Mouse (Mus musculus): Measurements from ENCODE around the gene Slc44a2. TPM values are rescaled to one million over a fixed set of nuclear protein-coding genes. Genes with fewer than 3 reads are reported as not detected.

Gene Slc44a2
- polyA plus RNA-seq, 1 experiment from 2014 or later: 165 TPM

DNA sequence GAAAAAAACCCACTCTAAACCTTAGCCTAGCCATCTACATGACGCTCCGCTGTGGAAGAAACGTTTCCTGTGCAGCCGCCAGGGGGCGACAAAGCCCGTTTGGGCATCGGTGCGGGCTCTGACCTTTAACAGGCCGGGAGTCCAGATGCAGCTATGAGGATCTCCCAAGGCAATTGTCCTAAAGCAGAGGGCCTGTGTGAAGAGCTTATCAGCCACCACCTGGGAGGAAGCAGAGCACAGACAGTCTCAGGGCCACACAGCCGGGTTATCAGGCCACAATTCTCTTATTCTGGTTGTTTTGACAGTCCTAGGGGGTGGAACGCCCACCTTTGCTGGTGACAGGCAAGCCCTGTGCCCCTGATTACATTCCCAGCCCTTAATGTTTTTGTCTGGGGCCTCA, 7.1 kb upstream of the Slc44a2 start:
- H3K9me3 ChIP-seq (ENCODE audit: low read length): no peaks in the 10 kb centered on the region
- no peak overlapping the region for H3K4me3 ChIP-seq (ENCODE audit: low read depth, low read length)
- no peak overlapping the region for H3K4me2 ChIP-seq (replicated peaks; ENCODE audit: low read depth, low read length)
- ATAC-seq (peak; percentile 87), DNase-seq (ENCODE audit: low spot score) (peak; percentile 91)
- H3K9ac ChIP-seq (replicated peaks; ENCODE audit: low read depth): no peak overlapping the region
- H3K36me3 ChIP-seq (ENCODE audit: insufficient read depth, low read length): no peaks in the 10 kb centered on the region
- 8% methylated on average over 11 of the region's 11 CpGs for WGBS
- H3K27me3 ChIP-seq (replicated peaks; ENCODE audit: insufficient read depth, low read length): no peaks in the 10 kb centered on the region
- H3K27ac ChIP-seq (ENCODE audit: low read length): no peak overlapping the region
- no peaks in the 10 kb centered on the region for H3K4me1 ChIP-seq (ENCODE audit: insufficient read depth, low read depth, low read length)
- TF ChIP-seq EP300 (IDR thresholded peaks at IDR 0.05) (no peak), CTCF (IDR thresholded peaks at IDR 0.05) (peak; percentile 98)

DNA sequence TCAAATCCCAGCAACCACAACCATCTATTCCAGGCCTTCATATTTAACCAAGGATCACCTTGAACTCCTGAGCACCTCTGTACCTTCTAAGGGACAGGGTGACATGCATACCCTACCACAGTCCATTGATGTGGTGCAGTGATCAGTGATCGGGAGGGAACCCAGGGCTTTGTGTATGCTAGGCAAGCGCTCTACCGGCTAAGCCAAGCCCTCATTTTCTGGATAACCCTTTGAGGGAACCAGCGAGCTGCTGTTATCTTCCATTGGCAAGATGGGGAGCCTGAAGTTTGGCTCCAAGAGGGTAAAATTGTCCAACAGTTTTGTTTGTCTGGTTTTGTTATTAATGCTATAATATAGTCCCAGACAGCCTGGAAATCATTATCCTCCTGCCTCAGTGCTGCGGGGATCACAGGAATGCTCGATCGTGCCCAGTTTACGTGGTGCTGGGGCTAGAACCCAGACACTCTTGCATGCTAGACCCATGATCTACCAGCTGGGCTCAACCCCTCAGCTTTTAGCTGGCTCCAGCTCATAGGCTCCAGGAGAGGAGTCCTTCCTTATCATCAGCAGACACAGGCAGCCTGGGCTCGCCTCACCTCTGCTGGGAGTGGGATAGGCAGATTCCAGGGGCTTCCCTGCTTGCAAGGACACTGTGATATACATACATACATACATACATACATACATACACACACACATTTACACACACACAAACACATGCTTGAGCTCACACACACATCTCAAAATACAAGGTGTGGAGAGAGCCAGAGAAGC, 5.9 kb upstream of the Slc44a2 start:
- Histone ChIP-seq H3K4me3 (ENCODE audit: low read depth, low read length) (no peak overlapping the region), H3K36me3 (ENCODE audit: insufficient read depth, low read length) (no peaks in the 10 kb centered on the region), H3K27ac (ENCODE audit: low read length) (no peak overlapping the region), H3K9ac (replicated peaks; ENCODE audit: low read depth) (no peak overlapping the region), H3K4me2 (replicated peaks; ENCODE audit: low read depth, low read length) (no peak overlapping the region), H3K9me3 (ENCODE audit: low read length) (no peaks in the 10 kb centered on the region), H3K4me1 (ENCODE audit: insufficient read depth, low read depth, low read length) (no peaks in the 10 kb centered on the region), H3K27me3 (replicated peaks; ENCODE audit: insufficient read depth, low read length) (no peaks in the 10 kb centered on the region)
- no peak for ATAC-seq
- WGBS: 92% methylated on average over 9 of the region's 9 CpGs
- TF ChIP-seq CTCF (IDR thresholded peaks at IDR 0.05) (no peak), EP300 (IDR thresholded peaks at IDR 0.05) (no peak)
- DNase-seq (ENCODE audit: low spot score): no peak

DNA sequence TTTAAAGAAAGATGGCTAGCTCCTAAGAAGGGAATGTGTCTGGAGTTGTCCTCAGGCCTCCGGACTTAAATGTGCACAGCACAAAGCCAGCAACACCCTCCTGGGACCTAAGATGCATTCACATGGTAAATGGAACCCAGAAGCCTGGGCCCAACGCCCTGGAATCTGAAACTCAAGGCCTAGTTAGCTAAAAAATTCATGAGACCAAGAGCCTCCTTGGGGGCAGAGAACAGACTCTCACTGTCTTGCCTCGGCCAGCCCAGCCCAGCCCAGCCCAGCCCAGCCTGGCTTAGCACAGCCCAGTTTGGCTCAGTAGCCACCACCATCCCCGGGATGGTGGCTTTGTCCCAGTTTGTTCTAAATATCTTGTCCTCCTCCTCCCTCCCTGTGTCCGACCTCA, 5.1 kb upstream of the Slc44a2 start:
- Histone ChIP-seq H3K4me3 (ENCODE audit: low read depth, low read length) (no peak overlapping the region), H3K9me3 (ENCODE audit: low read length) (no peaks in the 10 kb centered on the region), H3K36me3 (ENCODE audit: insufficient read depth, low read length) (no peaks in the 10 kb centered on the region), H3K4me2 (replicated peaks; ENCODE audit: low read depth, low read length) (no peak overlapping the region), H3K27me3 (replicated peaks; ENCODE audit: insufficient read depth, low read length) (no peaks in the 10 kb centered on the region), H3K9ac (replicated peaks; ENCODE audit: low read depth) (no peak overlapping the region), H3K27ac (ENCODE audit: low read length) (no peak overlapping the region), H3K4me1 (ENCODE audit: insufficient read depth, low read depth, low read length) (no peaks in the 10 kb centered on the region)
- no peak for TF ChIP-seq EP300 (IDR thresholded peaks at IDR 0.05)
- no peak for TF ChIP-seq CTCF (IDR thresholded peaks at IDR 0.05)
- DNase-seq (ENCODE audit: low spot score): no peak
- 55% methylated on average over 5 of the region's 5 CpGs for WGBS
- ATAC-seq: no peak

DNA sequence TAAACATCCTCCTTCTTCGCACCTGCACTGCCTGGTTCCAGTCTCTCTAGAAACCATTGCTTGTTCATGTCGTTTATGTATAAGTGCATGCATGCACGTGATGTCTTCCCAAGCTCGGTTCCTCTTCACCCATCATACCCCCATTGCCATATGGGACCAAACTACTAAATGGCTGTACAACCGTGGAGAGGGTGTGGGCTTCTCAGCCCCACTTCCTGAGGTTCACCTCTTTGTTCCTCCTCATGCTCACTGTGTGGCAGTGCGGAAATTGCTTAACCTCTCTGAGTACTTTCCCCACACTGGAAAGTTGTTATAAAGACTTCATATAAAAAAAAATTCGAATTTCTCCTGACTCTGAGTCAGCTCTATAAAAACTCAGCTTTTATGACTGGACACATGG, 3.8 kb upstream of the Slc44a2 start:
- ATAC-seq (no peak), DNase-seq (ENCODE audit: low spot score) (no peak)
- Histone ChIP-seq H3K4me2 (replicated peaks; ENCODE audit: low read depth, low read length) (no peak overlapping the region), H3K4me1 (ENCODE audit: insufficient read depth, low read depth, low read length) (0 out of 2 replicates have a peak, but pooled peaks cover under 1% of the 10 kb centered on the region), H3K9me3 (ENCODE audit: low read length) (no peaks in the 10 kb centered on the region), H3K27ac (ENCODE audit: low read length) (no peak overlapping the region), H3K36me3 (ENCODE audit: insufficient read depth, low read length) (no peaks in the 10 kb centered on the region), H3K27me3 (replicated peaks; ENCODE audit: insufficient read depth, low read length) (no peaks in the 10 kb centered on the region), H3K9ac (replicated peaks; ENCODE audit: low read depth) (no peak overlapping the region), H3K4me3 (ENCODE audit: low read depth, low read length) (no peak overlapping the region)
- TF ChIP-seq EP300 (IDR thresholded peaks at IDR 0.05) (no peak), CTCF (IDR thresholded peaks at IDR 0.05) (no peak)
- whole genome bisulfite sequencing: 64% methylated on average over 7 of the region's 7 CpGs

DNA sequence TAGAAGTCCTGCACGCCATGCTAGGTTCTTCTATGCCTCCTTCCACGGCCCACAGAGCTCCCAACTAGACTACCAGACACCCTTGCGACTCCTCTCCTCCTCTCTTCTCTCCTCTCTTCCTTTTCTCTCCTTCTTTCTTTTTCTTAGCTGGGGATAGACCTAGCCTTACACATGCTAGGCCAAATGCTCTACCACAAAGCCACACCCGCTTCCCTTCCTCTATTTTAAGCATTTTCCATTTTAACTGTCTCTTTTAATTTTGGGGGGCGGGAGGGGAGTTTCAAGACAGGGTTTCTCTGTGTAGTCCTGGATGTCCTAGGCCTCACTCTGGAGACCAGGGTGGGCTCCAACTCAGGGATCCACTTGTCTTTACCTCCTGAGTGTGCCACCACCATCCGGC, 1.7 kb upstream of the Slc44a2 start:
- Histone ChIP-seq H3K27ac (ENCODE audit: low read length) (no peak overlapping the region), H3K27me3 (replicated peaks; ENCODE audit: insufficient read depth, low read length) (no peaks in the 10 kb centered on the region), H3K4me2 (replicated peaks; ENCODE audit: low read depth, low read length) (no peak overlapping the region), H3K36me3 (ENCODE audit: insufficient read depth, low read length) (no peaks in the 10 kb centered on the region), H3K9me3 (ENCODE audit: low read length) (no peaks in the 10 kb centered on the region), H3K4me3 (ENCODE audit: low read depth, low read length) (no peak overlapping the region), H3K9ac (replicated peaks; ENCODE audit: low read depth) (no peak overlapping the region), H3K4me1 (ENCODE audit: insufficient read depth, low read depth, low read length) (peaks cover 3% of the 10 kb centered on the region; the same call in 1 of the 2 replicates)
- TF ChIP-seq EP300 (IDR thresholded peaks at IDR 0.05): no peak
- TF ChIP-seq CTCF (IDR thresholded peaks at IDR 0.05): no peak
- DNase-seq (ENCODE audit: low spot score): no peak
- no peak for ATAC-seq
- 93% methylated on average over 6 of the region's 6 CpGs for WGBS

DNA sequence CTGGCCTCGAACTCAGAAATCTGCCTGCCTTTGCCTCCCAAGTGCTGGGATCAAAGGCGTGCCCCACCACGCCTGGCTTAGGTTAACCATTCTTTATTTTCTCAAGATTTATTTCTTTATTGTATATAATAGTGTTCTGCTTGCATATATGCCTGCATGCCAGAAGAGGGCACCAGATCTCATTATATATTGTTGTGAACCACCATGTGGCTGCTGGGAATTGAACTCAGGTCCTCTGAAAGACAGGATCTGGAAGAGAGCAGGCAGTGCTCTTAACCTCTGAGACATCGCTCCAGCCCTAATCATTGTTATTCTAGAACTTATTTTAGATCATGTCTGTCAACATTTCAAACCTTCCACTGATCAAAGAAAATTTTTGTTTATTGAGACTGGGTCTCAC, 995 bp upstream of the Slc44a2 start:
- WGBS: 94% methylated on average over 4 of the region's 4 CpGs
- no peak overlapping the region for H3K9ac ChIP-seq (replicated peaks; ENCODE audit: low read depth)
- no peaks in the 10 kb centered on the region for H3K36me3 ChIP-seq (ENCODE audit: insufficient read depth, low read length)
- H3K4me2 ChIP-seq (replicated peaks; ENCODE audit: low read depth, low read length): no peak overlapping the region
- no peaks in the 10 kb centered on the region for H3K9me3 ChIP-seq (ENCODE audit: low read length)
- H3K27me3 ChIP-seq (replicated peaks; ENCODE audit: insufficient read depth, low read length): no peaks in the 10 kb centered on the region
- DNase-seq (ENCODE audit: low spot score) (no peak), ATAC-seq (no peak)
- no peak overlapping the region for H3K27ac ChIP-seq (ENCODE audit: low read length)
- H3K4me1 ChIP-seq (ENCODE audit: insufficient read depth, low read depth, low read length): peaks cover 3% of the 10 kb centered on the region; the same call in 1 of the 2 replicates
- TF ChIP-seq EP300 (IDR thresholded peaks at IDR 0.05): no peak
- peak; percentile 34 for TF ChIP-seq CTCF (IDR thresholded peaks at IDR 0.05)
- no peak overlapping the region for H3K4me3 ChIP-seq (ENCODE audit: low read depth, low read length)

All from lung, postnatal 0 days (tissue).